Mouse (Mus musculus) stomach, embryonic 14.5 days (tissue): ENCODE results near the gene Bora. TPM values are rescaled to one million over a fixed set of nuclear protein-coding genes. Genes with fewer than 3 reads are reported as not detected.

Source experiments
- ATAC-seq: fragments of 200-750 bp; cut with Nextera tagmentation; 2 replicates; pipeline ENCODE4 v1.8.0; 2017; ENCODE audit warnings: low read depth, moderate TSS enrichment; ENCODE audit not compliant: insufficient number of reproducible peaks, insufficient read depth, low FRiP score
- H3K27ac ChIP-seq: fragments of 300-500 bp; sonication (generic); 2 replicates; pipeline ENCODE4 v1.5.1; 2014; ENCODE audit warnings: mild to moderate bottlenecking, low read length, moderate library complexity, mixed read lengths
- H3K27me3 ChIP-seq: fragments of 300-500 bp; sonication (generic); 2 replicates; pipeline ENCODE4 v1.6.1; 2014; ENCODE audit warnings: low read length, control low read depth, mixed read lengths; ENCODE audit not compliant: control insufficient read depth, insufficient read depth
- H3K36me3 ChIP-seq: fragments of 300-500 bp; sonication (generic); 2 replicates; pipeline ENCODE4 v1.6.1; 2014; ENCODE audit warnings: mild to moderate bottlenecking, control low read depth, low read length, moderate library complexity, mixed read lengths; ENCODE audit not compliant: control insufficient read depth, insufficient read depth
- H3K4me1 ChIP-seq: fragments of 300-500 bp; sonication (generic); 2 replicates; pipeline ENCODE4 v1.6.1; 2014; ENCODE audit warnings: low read length, control low read depth, mixed read lengths; ENCODE audit not compliant: control insufficient read depth, insufficient read depth
- H3K4me2 ChIP-seq: fragments of 300-500 bp; sonication (generic); replicated peaks from 2 replicates; pipeline ENCODE4 v1.6.1; 2014; ENCODE audit warnings: low read depth, low read length, control low read depth
- H3K4me3 ChIP-seq: fragments of 300-500 bp; sonication (generic); 2 replicates; pipeline ENCODE4 v1.5.1; 2014; ENCODE audit warnings: low read depth, low read length, control low read depth
- H3K9ac ChIP-seq: fragments of 300-500 bp; sonication (generic); replicated peaks from 2 replicates; pipeline ENCODE4 v1.6.1; 2014; ENCODE audit warnings: low read depth, mild to moderate bottlenecking, control low read depth, low read length, moderate library complexity, mixed read lengths
- H3K9me3 ChIP-seq: fragments of 300-500 bp; sonication (generic); 2 replicates; pipeline ENCODE4 v1.6.1; 2016; ENCODE audit warnings: low read depth, low read length, control low read depth; ENCODE audit not compliant: control insufficient read depth
- WGBS: fragments of 180-500 bp; shearing (Covaris S2); extraction: QIAGEN DNeasy Blood & Tissue Kit; methylation state at CpG from one replicate; pipeline ENCODE4 v1.1.7; 2014; 5-methylcytosine and 5-hydroxymethylcytosine counted together
- polyA plus RNA-seq: library from polyadenylated mRNA; unstranded; fragments of >200 nt; fragmentation: Nextera tagmentation; extraction: Ambion mirVana; gene quantifications from 2 replicates; pipeline ENCODE4 v1.2.1, GENCODE M21; 2014

Gene Bora
- 70.7 and 74.0 TPM in 2 replicates for polyA plus RNA-seq

DNA sequence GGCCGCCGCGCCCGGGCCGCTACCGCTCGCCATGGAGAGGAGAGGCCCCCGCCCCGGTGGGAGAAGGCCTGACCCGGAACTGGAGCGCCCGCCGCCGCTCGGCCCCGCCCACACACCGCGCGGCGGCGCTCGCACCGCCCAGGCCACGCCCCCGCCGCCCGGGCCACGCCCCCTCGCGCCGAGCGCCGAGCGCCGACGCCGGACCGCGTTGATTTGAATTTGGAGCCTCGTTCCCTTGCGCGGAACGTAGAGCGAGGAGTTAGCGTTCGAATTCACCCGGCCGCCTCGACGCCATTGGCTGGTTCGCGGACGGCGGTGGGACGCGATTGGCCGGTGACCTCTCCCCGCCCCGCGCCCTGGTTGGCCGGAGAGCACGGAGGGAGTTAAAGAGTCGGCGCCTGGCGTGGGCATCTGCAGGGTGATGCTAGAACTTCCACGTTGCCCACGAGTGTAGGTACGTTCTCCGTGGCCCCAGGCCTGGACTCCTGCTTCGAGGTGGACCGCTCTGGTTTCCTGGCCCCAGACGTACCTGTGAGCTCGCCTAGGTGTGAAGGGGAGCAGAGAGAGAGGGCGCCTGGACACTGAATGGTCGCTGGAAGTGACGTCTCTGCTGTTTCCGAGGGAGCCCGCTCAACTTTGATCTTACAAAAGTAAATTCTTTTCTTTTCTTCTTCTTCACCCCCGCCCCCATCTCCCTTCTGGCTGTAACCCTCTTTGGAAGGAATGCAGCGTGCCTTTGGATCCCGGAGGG lies at the start of gene Bora, which contains the start of gene Mzt1:
TSS of gene Bora (plus strand) at position 192 of the 751 bp plus-strand sequence.
TSS of gene Mzt1 (minus strand) at position 104 of the 751 bp plus-strand sequence.
- H3K27me3 ChIP-seq, result no peaks in the 10 kb centered on the region
- peak within 1 kb of the TSS; percentile 88 for H3K9ac ChIP-seq
- peak within 1 kb of the TSS; percentile 71 for H3K4me2 ChIP-seq
- H3K4me1 ChIP-seq, result peaks cover 7% of the 10 kb centered on the region
- WGBS, result under 1% methylated on average over 66 of the region's 81 CpGs
- ATAC-seq, result peak; percentile 97
- H3K9me3 ChIP-seq, result no peaks in the 10 kb centered on the region
- H3K4me3 ChIP-seq, result peak within 1 kb of the TSS; percentile 97
- peaks cover 9% of the 10 kb centered on the region for H3K36me3 ChIP-seq
- peak within 1 kb of the TSS; percentile 92 for H3K27ac ChIP-seq

DNA sequence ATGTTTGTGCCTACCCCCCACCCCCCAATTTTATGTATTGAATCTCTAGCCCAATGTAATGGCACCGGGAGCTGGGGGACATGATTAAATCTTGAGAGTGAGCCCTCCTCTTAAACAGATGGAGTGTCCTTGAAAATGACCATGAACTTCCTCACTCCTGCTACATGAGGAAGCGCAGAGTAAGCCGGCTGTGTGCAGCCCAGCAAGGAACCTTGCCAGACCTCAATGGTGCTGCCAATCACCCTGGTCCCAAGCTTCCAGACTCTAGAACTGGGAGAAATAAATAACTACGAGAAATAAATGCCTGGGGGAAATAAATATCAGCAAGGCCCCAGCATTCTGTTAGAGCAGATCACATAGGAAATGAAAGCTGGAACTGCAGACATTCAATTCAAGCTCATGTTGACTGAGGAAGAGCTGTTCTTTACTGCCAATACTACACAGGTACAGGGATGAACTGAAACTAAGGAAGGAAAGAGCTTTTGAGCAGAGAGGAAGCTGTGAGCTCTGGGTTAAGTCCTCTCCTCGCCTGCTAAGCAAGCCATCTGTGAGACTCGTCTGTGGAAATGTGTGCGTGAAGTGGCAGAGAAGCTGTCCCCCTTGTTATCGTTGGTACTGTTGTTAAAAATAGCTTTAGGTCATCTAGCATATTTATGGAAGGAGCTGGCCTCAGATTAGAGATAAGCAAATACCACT lies 35.6 kb upstream of the Bora start:
- H3K36me3 ChIP-seq, result no peaks in the 10 kb centered on the region
- H3K4me2 ChIP-seq, result no peak overlapping the region
- 60% methylated on average over 8 of the region's 8 CpGs for WGBS
- no peak for ATAC-seq
- H3K4me3 ChIP-seq, result no peak overlapping the region
- no peak overlapping the region for H3K9ac ChIP-seq
- no peaks in the 10 kb centered on the region for H3K9me3 ChIP-seq
- H3K27ac ChIP-seq, result no peak overlapping the region
- no peaks in the 10 kb centered on the region for H3K4me1 ChIP-seq
- H3K27me3 ChIP-seq, result no peaks in the 10 kb centered on the region

DNA sequence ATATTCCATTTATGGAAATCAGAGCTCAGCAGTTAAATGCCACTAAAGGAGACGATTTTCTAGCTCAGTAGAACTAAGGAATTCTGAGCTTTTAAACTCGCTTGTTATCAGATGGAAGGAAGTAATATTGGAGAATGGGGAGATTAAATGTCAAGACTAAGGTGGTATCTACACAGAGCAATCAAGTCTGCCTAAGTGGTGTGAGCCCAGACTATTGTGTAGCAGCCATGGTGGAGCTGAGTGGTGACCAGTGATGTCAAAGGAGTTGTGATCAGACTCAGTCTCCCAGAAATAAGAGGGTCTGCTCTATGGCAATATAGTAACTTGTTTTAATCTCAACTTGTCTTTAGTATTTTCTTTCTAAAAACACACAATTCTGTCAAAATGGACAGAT lies 35.1 kb upstream of the Bora start:
- Histone ChIP-seq H3K4me2 (no peak overlapping the region), H3K27ac (no peak overlapping the region), H3K27me3 (no peaks in the 10 kb centered on the region), H3K9me3 (no peaks in the 10 kb centered on the region), H3K36me3 (no peaks in the 10 kb centered on the region), H3K9ac (no peak overlapping the region), H3K4me1 (no peaks in the 10 kb centered on the region), H3K4me3 (no peak overlapping the region)
- ATAC-seq, result no peak
- WGBS, result 25% methylated on average over 2 of the region's 2 CpGs

DNA sequence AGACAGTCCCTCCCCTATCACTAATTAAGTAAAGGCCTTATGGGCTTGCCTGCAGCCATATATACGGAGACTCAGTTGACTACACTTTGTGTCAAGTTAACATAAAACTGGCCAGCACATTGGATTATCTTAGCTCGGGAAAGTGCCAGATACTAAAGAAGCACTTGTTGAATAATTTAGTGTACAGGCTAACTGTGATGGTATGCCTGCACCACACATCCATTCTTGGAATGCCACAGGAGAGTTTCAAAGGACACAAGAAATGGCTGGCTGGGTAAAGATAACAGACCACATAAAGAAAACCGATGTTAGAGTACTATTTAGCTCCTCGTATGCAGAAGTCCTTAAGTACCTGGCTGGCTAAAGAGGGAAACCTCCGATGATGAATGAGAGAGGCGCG lies 27.3 kb upstream of the Bora start:
- H3K9ac ChIP-seq, result no peak overlapping the region
- ATAC-seq, result no peak
- H3K4me2 ChIP-seq, result no peak overlapping the region
- no peaks in the 10 kb centered on the region for H3K9me3 ChIP-seq
- H3K36me3 ChIP-seq, result no peaks in the 10 kb centered on the region
- H3K27me3 ChIP-seq, result no peaks in the 10 kb centered on the region
- no peaks in the 10 kb centered on the region for H3K4me1 ChIP-seq
- WGBS, result 58% methylated on average over 7 of the region's 7 CpGs
- H3K4me3 ChIP-seq, result no peak overlapping the region
- H3K27ac ChIP-seq, result no peak overlapping the region

DNA sequence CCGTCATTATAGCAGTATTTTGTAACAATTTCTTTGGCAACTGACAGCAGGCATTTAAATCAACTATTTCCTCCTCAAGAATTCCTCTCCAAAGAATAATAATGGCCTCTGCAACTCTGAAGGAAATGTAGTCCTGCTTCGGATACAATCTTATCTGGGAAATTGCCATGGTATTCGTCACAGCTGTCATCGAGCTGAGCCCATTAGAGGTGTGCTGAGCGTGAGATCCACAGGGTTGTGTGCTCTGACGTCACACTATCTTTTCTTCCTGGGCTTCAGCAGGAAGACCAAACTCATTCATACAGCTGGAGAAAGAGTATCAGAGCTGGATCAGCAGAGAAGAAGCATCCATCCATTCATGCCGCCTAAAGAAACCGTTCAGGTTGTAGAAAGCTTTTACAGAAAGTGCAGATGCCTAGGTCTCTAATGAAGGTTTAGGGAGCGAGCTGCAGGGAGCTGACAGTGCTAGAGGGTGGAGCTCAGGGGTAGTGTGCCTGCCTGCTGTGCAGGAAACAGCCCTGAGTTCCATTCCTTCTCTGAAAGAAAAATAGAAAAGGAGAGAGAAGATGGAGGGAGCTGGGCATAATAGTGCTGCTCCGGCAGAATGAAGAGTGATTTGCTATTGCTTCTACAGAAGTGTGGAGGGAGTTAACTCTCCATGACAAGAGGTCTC lies 26.8 kb upstream of the Bora start:
- Histone ChIP-seq H3K27ac (no peak overlapping the region), H3K4me3 (no peak overlapping the region), H3K27me3 (no peaks in the 10 kb centered on the region), H3K4me2 (no peak overlapping the region), H3K4me1 (no peaks in the 10 kb centered on the region), H3K36me3 (no peaks in the 10 kb centered on the region), H3K9ac (no peak overlapping the region), H3K9me3 (no peaks in the 10 kb centered on the region)
- 32% methylated on average over 10 of the region's 10 CpGs for WGBS
- no peak for ATAC-seq

DNA sequence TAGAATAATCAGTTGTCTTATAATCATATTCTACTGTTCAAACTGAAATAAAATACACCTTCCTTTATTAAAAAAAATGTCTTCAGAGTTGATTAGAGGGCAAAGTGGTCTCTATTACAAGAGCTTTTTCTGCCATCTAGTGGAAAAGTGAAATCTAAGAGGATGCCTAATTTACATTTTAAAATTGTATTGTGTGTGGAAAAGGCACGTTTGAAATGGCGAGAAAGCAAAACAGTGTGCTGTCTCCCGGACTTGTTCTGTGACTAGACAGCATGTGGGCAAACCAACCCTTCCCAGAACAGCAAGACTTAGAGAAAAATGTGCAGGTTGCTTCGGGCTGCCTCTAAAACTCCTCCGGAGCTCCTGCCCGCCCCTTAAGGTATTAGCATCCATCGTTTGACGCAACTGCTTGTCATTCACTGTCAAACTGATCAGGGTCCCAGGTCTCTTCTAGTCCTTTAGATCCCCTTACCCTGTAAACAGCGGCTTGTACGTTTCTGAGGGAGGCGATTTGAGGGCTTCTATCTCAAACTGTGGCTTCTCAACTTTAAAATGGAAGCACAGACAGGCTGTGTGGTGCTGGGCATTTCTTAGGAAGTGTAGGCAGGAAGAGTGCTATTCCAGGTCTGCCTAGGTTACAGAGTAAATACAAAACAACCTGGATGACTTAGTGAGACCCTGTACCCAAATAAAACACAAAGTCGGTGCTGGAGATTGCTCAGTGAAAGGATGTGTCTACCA lies 23.5 kb upstream of the Bora start:
- no peaks in the 10 kb centered on the region for H3K4me1 ChIP-seq
- H3K4me2 ChIP-seq, result peak overlapping the region; percentile 33
- no peak overlapping the region for H3K9ac ChIP-seq
- 0 out of 2 replicates have a peak overlapping the region, but pooled peaks have one; percentile 3 for H3K4me3 ChIP-seq
- no peak for ATAC-seq
- 45% methylated on average over 12 of the region's 12 CpGs for WGBS
- H3K9me3 ChIP-seq, result no peaks in the 10 kb centered on the region
- H3K27ac ChIP-seq, result no peak overlapping the region
- no peaks in the 10 kb centered on the region for H3K27me3 ChIP-seq
- no peaks in the 10 kb centered on the region for H3K36me3 ChIP-seq

DNA sequence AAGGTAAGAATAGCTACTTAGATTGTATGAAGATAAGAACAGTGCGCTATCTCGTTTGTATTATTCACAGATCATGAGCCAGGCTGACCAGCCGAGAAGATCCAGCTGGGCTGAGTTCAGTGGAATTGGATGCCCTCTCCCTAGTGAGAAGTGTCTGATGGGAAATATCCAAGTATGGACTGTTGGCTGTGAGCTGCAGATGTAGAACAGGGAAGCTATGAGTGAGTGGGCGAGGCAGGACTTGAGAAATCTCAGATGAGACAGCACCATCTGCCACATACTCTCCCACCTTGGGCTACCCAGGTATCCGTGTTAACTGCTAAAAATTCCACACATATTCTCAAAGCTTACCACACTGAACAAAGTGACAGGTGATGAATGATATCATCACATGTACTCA lies 16.0 kb upstream of the Bora start:
- Histone ChIP-seq H3K36me3 (peaks cover 13% of the 10 kb centered on the region), H3K4me3 (no peak overlapping the region), H3K9me3 (no peaks in the 10 kb centered on the region), H3K27ac (no peak overlapping the region), H3K27me3 (no peaks in the 10 kb centered on the region), H3K4me1 (no peaks in the 10 kb centered on the region), H3K9ac (no peak overlapping the region), H3K4me2 (no peak overlapping the region)
- no peak for ATAC-seq
- 47% methylated on average over 5 of the region's 5 CpGs for WGBS

DNA sequence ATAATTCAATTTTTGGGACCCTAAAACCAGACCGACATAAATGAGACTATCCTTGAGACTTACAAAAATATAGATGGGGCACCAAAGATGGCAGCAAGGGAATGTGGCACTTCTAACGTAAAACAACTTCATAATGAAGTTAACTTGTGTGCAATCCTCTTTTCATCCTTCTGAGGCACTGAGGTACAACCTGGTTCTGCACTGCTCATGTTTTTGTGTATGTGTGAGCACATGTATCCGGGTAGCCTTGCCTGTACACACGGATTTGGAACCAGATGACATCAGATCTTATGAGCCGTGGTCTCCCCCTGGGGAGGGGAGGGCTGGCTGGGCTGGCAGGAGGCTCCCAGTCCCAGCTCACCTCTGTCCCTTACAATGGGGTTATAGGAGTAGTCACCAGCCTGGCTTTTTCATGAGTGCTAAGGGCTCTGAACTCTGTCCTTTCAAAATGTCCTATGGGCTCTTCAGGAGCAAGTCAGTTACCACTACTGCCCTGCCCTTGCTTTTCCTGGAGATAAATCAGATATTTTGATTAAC lies 14.6 kb upstream of the Bora start:
- 90% methylated on average over 5 of the region's 5 CpGs for WGBS
- Histone ChIP-seq H3K27ac (no peak overlapping the region), H3K27me3 (no peaks in the 10 kb centered on the region), H3K4me1 (no peaks in the 10 kb centered on the region), H3K4me3 (no peak overlapping the region), H3K4me2 (no peak overlapping the region), H3K9me3 (no peaks in the 10 kb centered on the region), H3K36me3 (peaks cover 20% of the 10 kb centered on the region), H3K9ac (no peak overlapping the region)
- ATAC-seq, result peak; percentile 39; the same call in 1 of the 2 replicates
